Mouse (Mus musculus) bone marrow macrophage, adult 2 months (primary cell): ENCODE measurements at regions not wholly inside any gene's neighbourhood (a gene's known extent, or its start where the extent isn't known, plus 50 kb on each side); places are given as distances from the start of the nearest gene placed in this dataset.
"Not testable (repeated sequence)": the region's sequence is repeated elsewhere in the genome, so short reads cannot be mapped to it uniquely, and the experiment has no call there.

Source experiments
- H3K27ac ChIP-seq: 2 replicates; pipeline ENCODE4 v1.5.1; 2012; ENCODE audit warnings: low read depth, low read length; ENCODE audit not compliant: insufficient read depth
- H3K4me1 ChIP-seq: 2 replicates; pipeline ENCODE4 v1.6.1; 2012; ENCODE audit warnings: low read length; ENCODE audit not compliant: control insufficient read depth, insufficient read depth
- H3K4me3 ChIP-seq: 2 replicates; pipeline ENCODE4 v1.5.1; 2012; ENCODE audit warnings: mild to moderate bottlenecking, low read length, moderate library complexity; ENCODE audit not compliant: insufficient read depth
- CTCF ChIP-seq: IDR thresholded peaks from 2 replicates; pipeline ENCODE4 v1.5.1; 2012; ENCODE audit warnings: low read depth, mild to moderate bottlenecking, low read length, moderate library complexity
- POLR2A ChIP-seq: IDR thresholded peaks from 2 replicates; pipeline ENCODE4 v1.6.1; 2012; ENCODE audit warnings: mild to moderate bottlenecking, low read depth, low read length, borderline replicate concordance

GRCm38 (mm10) chr15:89730320-89730719, 111.3 kb downstream of the Syt10 start:
- H3K4me3 ChIP-seq: no peak overlapping the region
- H3K27ac ChIP-seq: no peak overlapping the region
- TF ChIP-seq CTCF: 0 out of 2 replicates have a peak, but pooled peaks have one; percentile 7
- no peak for TF ChIP-seq POLR2A
- H3K4me1 ChIP-seq: no peaks in the 10 kb centered on the region

- no peak overlapping the region for H3K27ac ChIP-seq
- H3K4me1 ChIP-seq: no peaks in the 10 kb centered on the region
- no peak overlapping the region for H3K4me3 ChIP-seq
- TF ChIP-seq POLR2A (no peak), CTCF (no peak)
Measured at GRCm38 (mm10) chr15:89724356-89724755, 117.3 kb downstream of the Syt10 start.

- Histone ChIP-seq H3K4me3 (no peak overlapping the region), H3K4me1 (no peaks in the 10 kb centered on the region), H3K27ac (no peak overlapping the region)
- TF ChIP-seq CTCF (no peak), POLR2A (no peak)
Measured at GRCm38 (mm10) chr15:89697221-89697620, 105.5 kb upstream of the Rabl2 start.

GRCm38 (mm10) chr15:89676366-89676765, 84.6 kb upstream of the Rabl2 start:
- H3K4me1 ChIP-seq: no peaks in the 10 kb centered on the region
- H3K4me3 ChIP-seq: no peak overlapping the region
- H3K27ac ChIP-seq: no peak overlapping the region
- TF ChIP-seq CTCF: no peak
- TF ChIP-seq POLR2A: no peak

- H3K4me1 ChIP-seq, H3K4me3 ChIP-seq, H3K27ac ChIP-seq: not testable (repeated sequence)
Measured at GRCm38 (mm10) chr15:89656558-89656957, 64.8 kb upstream of the Rabl2 start.
